Mouse (Mus musculus) embryo, embryonic 11.5 days (tissue): Measurements from ENCODE around the gene Sfrp2.

Experiments
- DNase-seq: peaks from one replicate; pipeline ENCODE4 v3.0.0-alpha.2; 2012; ENCODE audit warnings: low read depth, low spot score

The Sfrp2 gene

DNA sequence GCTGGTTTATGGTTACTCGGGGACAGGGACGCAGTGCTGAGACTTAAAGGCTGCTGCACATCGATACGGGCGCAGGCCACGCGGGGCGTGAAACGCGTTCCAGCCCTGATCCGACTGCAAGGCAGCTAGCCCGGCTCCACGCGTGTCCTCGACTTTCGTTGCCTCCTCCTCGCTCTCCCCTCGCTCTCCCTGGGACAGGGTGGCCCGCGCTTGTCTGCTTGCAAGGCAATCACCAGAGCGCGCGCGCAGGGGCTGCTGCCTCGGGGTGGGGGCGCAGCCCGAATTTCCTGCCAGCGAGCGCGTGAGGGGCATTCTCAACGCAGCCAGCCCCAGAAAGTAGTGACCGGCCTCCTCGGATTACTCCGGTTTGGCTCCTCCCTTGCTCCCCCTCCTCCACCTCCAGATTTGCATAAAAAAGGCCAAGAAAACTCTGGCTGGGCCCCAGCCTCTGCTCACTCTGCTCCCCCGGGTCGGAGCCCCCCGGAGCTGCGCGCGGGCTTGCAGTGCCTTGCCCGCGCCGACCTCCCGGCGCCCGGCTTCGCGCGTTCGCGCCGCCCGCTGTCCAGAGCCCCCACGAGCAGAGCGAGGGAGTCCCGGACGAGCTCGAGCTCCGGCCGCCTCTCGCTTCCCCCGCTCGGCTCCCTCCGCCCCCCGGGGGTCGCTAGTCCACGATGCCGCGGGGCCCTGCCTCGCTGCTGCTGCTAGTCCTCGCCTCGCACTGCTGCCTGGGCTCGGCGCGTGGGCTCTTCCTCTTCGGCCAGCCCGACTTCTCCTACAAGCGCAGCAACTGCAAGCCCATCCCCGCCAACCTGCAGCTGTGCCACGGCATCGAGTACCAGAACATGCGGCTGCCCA lies at the start of gene Sfrp2:
Gene Sfrp2, plus strand, starts transcription at position 451 of the 855 bp plus-strand sequence.
- peak; percentile 77 for DNase-seq

- no peak for DNase-seq
Measured at GRCm38 (mm10) chr3:83717643-83718231, 48.4 kb upstream of the Sfrp2 start.

DNA sequence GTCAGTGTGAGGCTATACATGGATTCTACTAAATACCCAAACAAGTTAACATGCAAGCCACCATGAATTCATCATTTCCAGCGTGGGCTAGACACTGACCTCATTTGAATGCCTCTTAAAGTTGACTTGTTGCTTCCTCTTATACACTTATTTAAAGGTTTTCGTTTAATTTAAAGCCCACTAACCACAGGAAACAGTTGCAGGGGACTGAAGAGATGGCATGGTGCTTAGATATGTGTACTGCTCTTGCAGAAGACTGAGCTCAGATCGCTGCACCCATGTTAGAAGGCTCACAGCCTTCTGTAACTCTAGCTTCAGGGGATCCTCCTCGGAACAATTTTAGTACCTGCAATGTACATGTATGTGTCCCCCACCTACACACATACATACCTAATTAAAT lies 47.5 kb upstream of the Sfrp2 start:
- no peak for DNase-seq

- DNase-seq = no peak
Measured at GRCm38 (mm10) chr3:83728223-83728622, 37.9 kb upstream of the Sfrp2 start.

DNA sequence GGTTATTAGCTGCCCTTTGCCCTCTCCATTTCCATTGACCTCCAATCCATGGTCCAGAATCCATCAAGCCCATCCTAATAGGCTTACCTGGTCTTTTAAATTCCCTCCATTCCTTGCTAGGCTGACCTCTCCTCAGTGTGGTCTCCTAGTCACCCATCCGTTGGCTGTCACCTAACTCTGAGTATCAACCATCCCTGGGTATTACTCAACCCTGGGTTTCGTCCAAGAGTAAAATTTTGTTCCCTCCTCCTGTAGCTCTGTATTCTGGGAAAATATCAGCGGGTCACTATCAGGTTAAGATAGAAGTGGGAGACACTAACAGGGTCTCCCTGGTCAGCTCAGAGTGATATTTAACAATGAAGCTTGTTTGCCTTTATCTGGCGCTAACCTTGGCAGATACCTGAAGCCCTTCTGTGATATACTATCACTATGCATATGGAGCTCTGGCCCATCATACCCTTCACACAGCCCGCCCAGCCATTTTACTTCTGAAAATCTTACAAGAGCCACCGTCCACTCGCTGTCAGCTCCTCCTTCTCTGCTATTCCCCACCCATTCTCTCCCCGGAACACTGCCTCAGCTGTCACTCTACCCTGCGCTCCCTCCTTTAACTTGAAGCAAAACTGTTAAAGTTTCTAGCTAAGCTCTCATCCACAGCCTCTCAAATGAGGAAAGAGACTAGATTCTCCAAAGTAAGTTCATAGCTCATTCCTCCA lies 37.3 kb upstream of the Sfrp2 start:
- no peak for DNase-seq

GRCm38 (mm10) chr3:83733985-83734384 lies 32.1 kb upstream of the Sfrp2 start:
- no peak for DNase-seq

- DNase-seq = no peak
Measured at GRCm38 (mm10) chr3:83736980-83737379, 29.1 kb upstream of the Sfrp2 start.

DNA sequence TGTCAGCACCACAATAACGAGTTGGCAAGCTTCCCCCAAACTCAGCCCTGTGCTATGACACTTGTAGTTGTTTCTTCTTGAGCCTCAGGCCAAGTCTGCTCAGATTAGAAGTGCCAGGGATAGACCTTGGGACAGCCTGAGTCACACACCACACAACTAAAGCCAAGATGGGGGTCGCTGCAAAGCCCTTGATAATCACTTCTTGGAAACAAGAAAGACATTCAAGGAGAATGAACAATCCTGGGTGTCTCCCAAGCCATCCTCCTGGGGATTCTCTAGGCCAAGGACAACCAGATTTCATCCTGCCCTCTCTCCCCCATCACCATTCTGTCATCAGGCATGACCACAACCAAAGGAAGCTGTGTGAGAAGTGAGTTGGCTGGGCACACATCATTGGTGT lies 25.9 kb upstream of the Sfrp2 start:
- no peak for DNase-seq

DNA sequence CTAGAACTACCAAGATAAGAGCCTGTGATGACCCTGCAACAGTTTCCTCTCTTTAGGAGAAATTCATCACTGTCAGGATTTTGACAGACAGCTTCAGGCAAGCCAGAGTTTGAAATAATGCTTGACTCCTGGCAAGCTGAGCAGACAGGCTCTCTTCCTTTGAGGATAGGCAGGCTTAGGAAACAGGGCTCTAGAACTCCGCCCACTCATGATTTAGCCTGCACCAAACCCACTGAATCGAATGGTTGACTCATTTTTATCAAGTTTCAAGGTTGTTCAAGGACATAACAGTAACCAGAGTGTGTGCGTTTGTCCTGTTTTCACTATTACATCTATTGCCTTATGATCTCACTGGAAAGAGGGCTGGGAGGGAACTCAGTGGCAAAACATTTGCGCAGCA lies 18.8 kb upstream of the Sfrp2 start:
- DNase-seq = no peak

DNA sequence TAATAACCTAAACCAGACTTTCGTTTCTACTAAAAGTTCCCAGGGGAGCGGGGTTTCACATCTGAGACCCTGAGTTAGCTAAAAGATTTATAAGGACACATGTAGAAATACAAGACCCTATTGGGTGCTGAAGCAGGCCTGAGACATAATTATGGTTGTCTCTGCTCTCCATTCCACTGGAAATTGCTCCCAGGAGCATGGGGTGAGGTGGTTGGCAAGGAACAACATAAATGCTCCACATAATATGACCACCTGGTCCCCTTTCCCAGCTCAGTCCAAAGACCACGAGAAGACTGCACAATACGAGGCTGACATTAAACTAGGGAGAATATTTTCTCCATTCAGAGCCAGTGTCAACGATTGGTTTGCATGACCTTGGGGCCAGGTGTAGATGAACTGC lies 18.2 kb upstream of the Sfrp2 start:
- no peak for DNase-seq

DNA sequence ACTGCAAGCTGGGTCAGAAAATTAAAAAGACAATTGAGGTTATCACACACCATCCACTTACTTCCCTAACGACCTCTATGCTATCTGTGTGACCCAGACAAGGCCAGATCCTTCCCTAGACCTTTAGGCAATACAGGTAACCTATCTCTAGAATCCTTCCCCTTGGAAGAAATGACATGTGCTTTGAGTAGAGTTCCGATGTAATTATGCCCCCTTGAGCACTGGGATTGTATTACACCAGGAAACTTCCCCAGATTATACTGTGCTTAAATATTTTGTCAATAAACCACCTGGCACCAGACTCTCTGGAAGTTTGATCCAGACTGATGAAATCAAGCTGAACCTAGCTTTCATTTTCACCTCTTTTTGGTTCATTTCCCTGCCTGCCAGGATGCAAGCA lies 14.5 kb upstream of the Sfrp2 start:
- DNase-seq = no peak

DNA sequence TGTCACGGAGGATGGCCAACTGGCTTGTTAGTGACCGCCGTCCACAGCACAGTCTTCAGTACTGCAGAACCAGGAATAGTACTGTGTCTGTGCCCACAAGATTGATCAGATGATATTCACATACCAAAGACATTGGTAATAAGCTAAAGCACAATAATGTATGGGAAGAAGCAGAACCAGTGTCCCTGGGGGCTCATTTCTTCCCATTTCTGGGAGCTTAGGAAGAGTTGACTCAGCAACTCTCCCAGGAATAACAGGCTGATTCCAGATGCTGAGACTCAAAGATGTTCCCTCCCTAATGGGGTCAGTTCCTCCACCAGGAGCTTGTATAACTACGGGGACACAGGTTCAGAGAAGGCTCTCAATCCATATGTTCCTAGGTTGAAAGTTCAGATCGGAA lies 13.9 kb upstream of the Sfrp2 start:
- no peak for DNase-seq

GRCm38 (mm10) chr3:83755043-83755635 lies 11.0 kb upstream of the Sfrp2 start:
- DNase-seq = no peak

- no peak for DNase-seq
Measured at GRCm38 (mm10) chr3:83755666-83756065, 10.5 kb upstream of the Sfrp2 start.

DNA sequence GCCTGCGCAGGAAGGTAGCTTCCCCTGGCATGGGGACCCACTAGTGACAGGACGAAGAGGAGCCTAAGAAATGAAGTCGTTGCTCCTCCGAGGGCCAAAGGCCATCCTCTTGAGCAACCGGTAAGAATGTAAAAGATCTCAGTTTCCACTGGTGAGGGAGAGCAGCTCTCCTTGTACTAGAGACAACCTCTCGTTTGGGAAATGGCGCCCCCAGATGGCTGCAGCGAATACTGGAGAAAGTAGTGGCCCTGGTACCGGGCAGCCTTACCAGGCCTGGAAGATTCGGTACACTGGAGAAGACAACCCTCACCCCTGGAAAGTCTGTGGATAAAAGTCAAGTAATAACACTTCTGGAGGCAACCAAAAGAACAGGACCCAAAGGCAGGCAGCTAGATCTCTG lies 3.8 kb upstream of the Sfrp2 start:
- DNase-seq = no peak

DNA sequence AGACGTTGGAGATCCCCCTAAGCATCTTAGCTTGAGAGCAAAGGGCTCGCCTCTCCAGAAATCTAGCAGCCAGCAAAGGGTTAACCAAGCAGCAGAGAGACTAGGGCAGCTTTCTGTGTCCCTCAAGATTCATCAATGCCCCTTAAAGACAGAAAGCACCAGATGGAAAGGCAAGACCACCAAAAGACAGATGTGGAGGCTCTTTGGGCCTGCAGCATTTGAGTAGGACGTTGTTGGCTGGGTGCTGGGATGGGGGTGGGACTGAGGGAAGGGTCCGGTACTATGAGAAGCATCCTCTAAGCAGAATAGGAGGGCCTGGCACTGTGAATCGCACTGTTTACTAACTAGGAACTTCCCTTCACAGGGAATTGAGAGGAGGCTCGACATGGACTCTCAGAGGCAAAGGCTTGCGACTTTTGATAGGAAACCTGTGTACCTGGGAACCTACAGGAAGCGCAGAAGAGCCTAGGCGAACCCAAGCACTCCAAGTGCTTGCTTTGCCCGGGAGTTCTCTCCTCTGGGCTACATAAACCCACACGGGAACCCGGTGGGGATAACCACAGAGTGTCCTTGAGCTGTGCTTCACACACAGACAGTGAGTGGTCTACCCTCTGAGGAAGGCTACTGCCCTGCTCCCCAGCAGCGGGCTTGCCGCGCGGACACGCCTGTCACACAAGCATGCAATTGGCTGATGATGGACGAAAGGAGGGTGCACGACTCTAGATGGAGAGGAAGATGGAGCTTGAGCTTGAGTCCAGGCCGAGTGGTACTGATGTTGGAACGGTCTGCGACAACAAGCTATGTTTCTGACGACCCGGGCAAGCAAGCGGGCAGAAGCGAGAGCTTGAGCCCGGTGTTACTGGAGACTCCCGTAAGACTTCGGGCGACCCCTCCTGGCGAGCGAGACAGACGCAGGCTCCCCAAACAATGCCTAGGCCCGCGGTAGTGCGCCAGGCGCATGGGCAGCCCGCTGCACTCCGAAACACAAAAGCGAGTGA lies 2.3 kb upstream of the Sfrp2 start:
- DNase-seq = peak; percentile 79

- no peak for DNase-seq
Measured at GRCm38 (mm10) chr3:83766726-83767070, 577 bp downstream of the Sfrp2 start.

GRCm38 (mm10) chr3:83767121-83767520 lies 1.0 kb downstream of the Sfrp2 start:
- DNase-seq = no peak

- no peak for DNase-seq
Measured at GRCm38 (mm10) chr3:83768293-83769035, 2.3 kb downstream of the Sfrp2 start.

DNA sequence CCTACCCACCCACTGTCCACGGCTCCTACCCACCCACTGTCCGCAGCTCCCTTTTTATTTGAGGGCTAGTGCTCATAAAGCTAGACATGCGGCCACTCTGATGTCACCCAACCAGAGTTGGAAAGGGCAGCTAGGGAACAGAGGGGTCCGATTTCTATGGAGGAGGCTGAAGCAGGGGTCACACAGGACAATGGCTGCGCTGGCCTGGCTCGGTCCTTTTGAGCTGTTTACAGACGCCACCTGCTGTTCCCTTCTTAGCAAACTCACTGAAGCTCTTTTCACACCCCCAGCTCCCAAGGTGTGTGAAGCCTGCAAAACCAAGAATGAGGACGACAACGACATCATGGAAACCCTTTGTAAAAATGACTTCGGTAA lies 2.9 kb downstream of the Sfrp2 start:
- DNase-seq = no peak
